Mouse (Mus musculus) cerebellum, postnatal 14 days (tissue): ENCODE measurements around the gene Ndc1.
"Not testable (repeated sequence)": the region's sequence is repeated elsewhere in the genome, so short reads cannot be mapped to it uniquely, and the experiment has no call there.

Experiments used
- DNase-seq, 2 experiments: peaks; one replicate each; pipeline ENCODE4 v3.0.0; 2021; ENCODE audit warnings: mixed read lengths in 2 of 2

Ndc1 gene

DNA sequence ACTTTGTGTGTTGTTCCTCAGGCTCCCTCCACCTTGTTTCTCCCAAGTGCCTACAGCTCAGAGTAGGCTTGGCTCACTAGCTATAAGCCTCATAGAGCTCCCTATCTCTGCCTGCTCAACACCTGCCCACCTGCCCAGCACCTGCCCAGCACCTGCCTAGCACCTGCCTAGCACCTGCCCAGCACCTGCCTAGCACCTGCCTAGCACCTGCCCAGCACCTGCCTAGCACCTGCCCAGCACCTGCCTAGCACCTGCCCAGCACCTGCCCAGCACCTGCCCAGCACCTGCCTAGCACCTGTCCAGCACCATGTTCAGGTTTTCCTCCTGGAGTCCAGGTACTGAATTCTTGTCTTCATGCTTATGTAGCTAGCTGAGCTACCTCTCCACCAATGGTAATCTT, 1.2 kb upstream of the Ndc1 start:
- DNase-seq, result not testable (repeated sequence)

GRCm38 (mm10) chr4:107372304-107372703, 4.7 kb downstream of the Ndc1 start:
- no peak for DNase-seq

- DNase-seq, result no peak
Measured at GRCm38 (mm10) chr4:107374677-107375076, 7.1 kb downstream of the Ndc1 start.

DNA sequence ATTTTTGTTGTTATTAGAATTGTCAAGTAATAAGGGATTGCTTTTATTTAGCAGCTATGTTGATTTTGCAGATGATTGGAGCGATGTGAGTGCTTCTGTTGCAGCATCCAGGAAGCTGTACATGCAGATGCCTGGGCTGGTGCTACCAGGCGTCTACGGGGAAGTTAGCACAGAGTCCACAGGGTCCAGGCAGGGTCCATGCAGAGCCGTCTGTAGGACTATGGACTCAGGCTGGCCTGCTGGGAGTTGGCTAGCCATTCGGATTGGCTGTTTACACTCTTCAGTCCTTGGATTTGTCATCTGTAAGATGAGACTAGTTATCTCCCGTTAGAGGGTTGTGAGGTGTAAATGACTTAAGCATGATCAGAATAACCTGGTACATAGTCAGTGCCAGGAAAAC, 11.4 kb downstream of the Ndc1 start:
- no peak for DNase-seq

DNA sequence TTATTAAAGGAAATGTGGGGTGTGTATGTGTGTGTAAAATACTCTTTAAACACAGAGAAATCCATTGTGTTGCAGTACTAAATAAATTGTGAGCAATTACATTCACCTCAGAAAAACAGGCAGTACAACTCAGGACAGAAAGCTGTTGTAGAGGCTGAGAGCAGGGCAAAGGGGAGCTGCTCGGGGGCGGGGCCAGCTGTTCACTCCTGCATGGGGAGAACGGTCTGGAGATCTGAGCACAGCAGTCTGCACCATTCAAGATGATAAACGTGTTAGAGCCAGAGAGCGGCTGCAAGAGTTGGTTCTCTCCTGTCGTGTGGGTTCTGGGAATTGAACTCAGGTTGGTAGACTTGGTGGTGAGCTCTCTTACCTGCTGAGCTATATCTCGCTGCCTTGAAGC, 13.3 kb downstream of the Ndc1 start:
- DNase-seq, result no peak

- peak; percentile 70 to 86 for DNase-seq
Measured at GRCm38 (mm10) chr4:107387038-107387437, 19.5 kb downstream of the Ndc1 start.

DNA sequence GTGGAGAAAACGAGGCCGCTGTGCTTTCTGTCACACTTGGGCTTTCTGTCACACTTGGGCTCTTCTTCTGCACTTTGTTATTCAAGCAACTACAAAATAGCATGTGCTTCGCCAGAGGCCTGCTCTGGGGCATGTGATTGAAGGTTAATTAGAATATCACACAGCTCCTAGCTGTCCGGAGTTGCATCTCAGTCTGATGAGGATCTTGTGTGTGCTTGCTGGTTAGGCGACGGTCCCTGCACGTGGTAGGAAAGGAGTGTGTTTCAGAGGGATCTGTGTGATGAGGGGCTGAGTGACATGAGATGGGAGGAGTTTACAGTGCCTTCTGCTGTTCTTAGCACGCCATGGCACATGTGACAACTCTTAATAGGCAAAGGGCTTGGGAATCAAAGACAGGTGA, 19.9 kb downstream of the Ndc1 start:
- DNase-seq, result peak; percentile 17 to 31

- DNase-seq, result no peak
Measured at GRCm38 (mm10) chr4:107388291-107388690, 20.7 kb downstream of the Ndc1 start.

- DNase-seq, result no peak
Measured at GRCm38 (mm10) chr4:107389345-107389744, 21.8 kb downstream of the Ndc1 start.

DNA sequence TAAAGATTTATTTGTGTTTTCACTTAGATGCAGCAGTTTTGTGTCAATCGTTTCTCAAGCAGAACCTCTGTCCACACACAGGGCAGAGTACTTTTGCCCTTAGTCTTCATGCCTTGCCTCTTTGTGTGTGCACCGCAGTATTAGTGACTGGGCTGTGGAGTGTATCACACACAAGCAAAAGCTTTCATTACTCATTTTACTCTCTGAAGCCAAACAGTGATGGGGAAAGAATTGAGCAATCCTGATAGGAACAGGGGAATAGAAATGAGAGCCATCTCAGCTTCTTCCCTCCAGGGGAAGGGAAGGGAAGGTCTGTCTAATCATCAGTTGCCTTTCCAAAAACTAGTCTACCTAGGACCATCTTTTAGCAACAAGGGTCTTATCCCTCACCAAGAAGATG, 26.2 kb downstream of the Ndc1 start:
- DNase-seq, result no peak

DNA sequence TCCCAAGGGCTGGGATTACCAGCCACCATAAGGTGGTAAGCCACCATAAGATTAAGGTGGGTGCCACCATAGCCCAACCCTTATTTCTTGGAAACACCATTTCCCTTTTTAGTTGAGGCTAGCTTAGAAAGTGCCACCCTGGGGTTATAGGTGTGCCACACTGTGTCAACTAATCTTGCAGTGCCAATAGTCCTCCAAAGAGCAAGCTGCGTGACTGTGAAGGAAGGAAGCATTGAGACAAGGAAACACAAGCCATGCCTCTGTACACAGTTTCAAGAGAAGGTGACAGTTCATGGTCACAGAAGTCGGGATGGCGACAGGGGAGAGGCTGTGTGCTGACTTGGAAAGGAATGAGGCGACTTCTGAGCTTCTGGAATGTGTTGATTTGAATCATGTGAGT, 52.6 kb downstream of the Ndc1 start:
- DNase-seq, result no peak

- no peak for DNase-seq
Measured at GRCm38 (mm10) chr4:107421711-107422110, 54.1 kb downstream of the Ndc1 start.

DNA sequence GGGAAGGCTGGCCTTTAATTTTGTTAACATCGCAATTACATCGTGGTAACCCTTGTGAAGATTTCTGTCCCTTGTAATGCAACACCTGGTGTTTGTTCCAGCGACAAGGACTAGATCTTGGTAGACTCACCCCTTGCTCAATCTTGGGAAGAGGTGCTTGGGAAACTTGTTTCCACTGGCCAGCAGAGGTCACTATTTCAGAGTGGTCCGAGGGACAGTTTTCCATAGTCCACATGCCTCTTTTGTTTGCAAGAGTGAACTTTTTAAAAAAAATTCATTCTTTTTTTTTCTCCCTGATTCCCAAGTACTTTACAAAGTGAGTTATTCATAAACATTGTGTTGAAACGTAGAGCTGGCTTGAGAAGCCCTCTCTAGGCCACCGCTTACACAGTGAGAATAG, 54.6 kb downstream of the Ndc1 start:
- DNase-seq, result peak; percentile 67 to 68

DNA sequence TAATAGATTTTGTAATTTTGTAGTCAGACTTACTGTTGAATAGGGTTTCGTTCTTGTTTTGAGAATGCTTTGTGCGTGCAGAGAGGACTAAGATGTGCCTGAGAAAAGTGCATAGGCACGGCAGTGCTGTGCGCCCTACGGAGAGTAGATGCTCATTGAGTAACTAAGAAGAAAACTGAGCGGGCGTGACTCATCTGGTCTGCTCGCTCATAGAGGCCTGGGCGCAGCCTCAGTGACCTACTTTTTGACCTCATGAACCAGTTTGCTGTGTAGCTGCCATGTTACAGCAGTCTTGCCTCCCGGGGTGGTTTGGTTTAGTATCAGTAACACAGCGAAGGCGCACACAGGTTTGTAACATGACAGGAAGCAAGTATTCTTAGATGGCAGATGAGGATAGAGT, 58.0 kb downstream of the Ndc1 start:
- DNase-seq, result no peak

DNA sequence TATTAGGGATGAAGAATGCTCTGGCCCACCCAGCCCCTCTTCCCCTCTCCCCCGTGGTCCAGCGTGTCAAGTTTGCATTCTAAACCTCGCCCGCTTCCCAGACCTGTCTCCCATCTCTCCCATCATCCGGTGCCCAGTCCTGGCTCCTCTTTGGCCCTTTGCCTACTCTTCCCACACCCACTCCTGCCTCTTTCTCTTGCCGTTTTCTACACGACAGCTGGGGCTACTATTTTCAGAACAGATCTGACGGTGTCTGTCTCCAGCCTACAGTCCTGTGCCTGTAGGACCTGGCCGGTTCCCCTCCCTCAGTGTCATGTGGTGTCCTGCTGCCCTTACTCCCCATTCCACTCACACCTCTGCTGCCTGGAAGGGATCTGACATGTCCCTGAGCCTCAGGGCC, 59.0 kb downstream of the Ndc1 start:
- peak; percentile 49 to 50 for DNase-seq

DNA sequence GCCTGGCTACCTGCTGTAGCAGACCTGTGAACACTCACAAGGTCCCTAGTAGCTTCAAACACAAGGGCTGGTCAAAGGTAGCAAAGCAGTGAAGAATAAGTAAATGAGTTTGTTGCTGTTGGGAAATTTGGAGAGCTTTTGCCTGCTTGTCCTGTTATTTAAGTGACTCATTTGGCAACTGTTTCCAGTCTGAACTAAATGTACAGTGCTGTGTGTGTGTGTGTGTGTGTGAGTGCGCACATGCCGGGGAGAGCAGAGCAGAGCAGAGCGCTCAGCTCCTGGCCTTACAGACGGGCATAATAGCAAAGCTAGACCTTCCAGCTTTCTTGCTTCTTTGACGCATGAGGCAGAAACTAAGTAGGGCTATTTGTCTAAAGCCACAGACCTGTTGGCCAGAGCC, 65.1 kb downstream of the Ndc1 start:
- no peak for DNase-seq

- no peak for DNase-seq
Measured at GRCm38 (mm10) chr4:107433998-107434355, 66.4 kb downstream of the Ndc1 start.

- DNase-seq, result peak; percentile 29 to 40
Measured at GRCm38 (mm10) chr4:107434356-107435237, 67.0 kb downstream of the Ndc1 start, which contains the start of gene Glis1. TSS of gene Glis1 (plus strand) at chr4:107434591.

- DNase-seq, result peak; percentile 14 to 19
Measured at GRCm38 (mm10) chr4:107435238-107435946, 67.8 kb downstream of the Ndc1 start.

GRCm38 (mm10) chr4:107436476-107436875, 68.9 kb downstream of the Ndc1 start:
- DNase-seq, result no peak

- DNase-seq, result no peak
Measured at GRCm38 (mm10) chr4:107438741-107439140, 71.2 kb downstream of the Ndc1 start.

DNA sequence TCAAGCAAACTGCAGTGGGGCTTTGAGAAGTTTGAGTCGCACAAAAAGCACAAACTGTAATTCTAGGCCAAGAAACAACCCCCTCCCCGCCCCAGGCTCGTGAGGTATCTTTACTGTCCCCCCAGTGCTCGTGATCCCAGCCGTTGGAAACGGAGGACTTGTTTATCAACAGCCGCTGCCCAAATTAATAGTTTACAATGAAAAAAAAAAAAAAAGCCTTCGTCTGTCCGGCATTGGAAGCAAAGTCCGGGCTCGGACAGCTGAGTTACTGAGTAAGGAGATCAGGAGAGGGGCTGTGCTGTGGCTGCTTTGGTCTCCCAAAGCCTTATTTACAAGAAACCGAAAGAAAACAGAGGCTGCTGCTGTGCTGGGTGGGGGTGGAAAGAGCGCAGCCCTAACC, 72.7 kb downstream of the Ndc1 start:
- DNase-seq, result no peak

DNA sequence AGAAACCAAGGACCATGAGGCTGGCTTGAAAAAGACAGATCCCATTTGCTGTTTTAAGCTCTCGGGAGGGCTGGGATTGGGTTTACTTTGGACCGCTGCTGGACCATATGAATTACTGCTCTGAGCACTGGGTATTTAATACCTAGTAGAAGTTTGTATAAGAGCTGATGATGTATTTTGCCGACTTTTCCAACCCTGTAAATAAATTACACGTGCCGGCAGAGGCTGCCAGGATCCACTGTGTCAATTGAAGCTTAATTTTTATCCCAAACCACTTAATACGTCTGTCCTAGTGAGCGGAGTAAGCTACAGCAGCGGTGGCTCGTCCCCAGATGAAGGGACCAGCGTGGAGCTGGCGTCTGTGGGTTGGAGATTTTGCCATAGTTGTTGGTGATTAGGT, 74.7 kb downstream of the Ndc1 start:
- DNase-seq, result no peak

GRCm38 (mm10) chr4:107442891-107443483, 75.4 kb downstream of the Ndc1 start:
- DNase-seq, result no peak
